26 mouse cellular contexts compared by ENCODE assay signal in genomic region chr2:105810286-105810685, GRCm38 (mm10).
"Had no signal": no experiment of that assay in that cellular context is flagged by ENCODE, and none has a peak within 500 bp of the region (broad histone marks: within the 10 kb centered on the region; RNA-seq: fewer than 3 reads in every experiment).

No protein-coding gene starts in this region.

- H3K4me2 ChIP-seq: embryonic facial prominence, embryonic 12.5 days; embryonic facial prominence, embryonic 13.5 days; embryonic facial prominence, embryonic 15.5 days; forebrain, embryonic 12.5 days; forebrain, embryonic 15.5 days had no signal

- DNase-seq: cerebellum, adult 8-10 months; cerebellum, adult 9-10 months; cerebellum, adult 9-11 months; cerebellum, postnatal 10 days; cerebellum, postnatal 14 days; cerebellum, postnatal 25 days; cerebellum, postnatal 36 days; embryo, embryonic 11 days; forebrain, postnatal 0 days; gastrocnemius, adult 2 months; gastrocnemius, postnatal 10 days; gastrocnemius, postnatal 14 days; gastrocnemius, postnatal 25 days; gastrocnemius, postnatal 36 days; heart, adult 11 months; heart, adult 18-20 months; heart, adult 2 months had no signal

- H3K4me1 ChIP-seq: embryonic facial prominence, embryonic 10.5 days; embryonic facial prominence, embryonic 12.5 days; embryonic facial prominence, embryonic 13.5 days; embryonic facial prominence, embryonic 15.5 days; forebrain, embryonic 12.5 days had no signal

- H3K9me3 ChIP-seq: embryonic facial prominence, embryonic 10.5 days; embryonic facial prominence, embryonic 12.5 days; embryonic facial prominence, embryonic 13.5 days; embryonic facial prominence, embryonic 15.5 days; forebrain, embryonic 10.5 days; forebrain, embryonic 12.5 days; forebrain, embryonic 15.5 days had no signal

- H3K4me3 ChIP-seq: embryonic facial prominence, embryonic 10.5 days; embryonic facial prominence, embryonic 12.5 days; embryonic facial prominence, embryonic 13.5 days; embryonic facial prominence, embryonic 15.5 days; erythroblast, embryonic 14.5 days; forebrain, embryonic 10.5 days; forebrain, embryonic 12.5 days; forebrain, embryonic 15.5 days; gastrocnemius, adult 2 months; heart, adult 2 months had no signal

- H3K9ac ChIP-seq: embryonic facial prominence, embryonic 12.5 days; embryonic facial prominence, embryonic 13.5 days; embryonic facial prominence, embryonic 15.5 days; forebrain, embryonic 12.5 days; forebrain, embryonic 15.5 days; forebrain, postnatal 0 days had no signal

- H3K27ac ChIP-seq: embryonic facial prominence, embryonic 10.5 days; embryonic facial prominence, embryonic 12.5 days; embryonic facial prominence, embryonic 13.5 days; embryonic facial prominence, embryonic 15.5 days; forebrain, embryonic 10.5 days; forebrain, embryonic 12.5 days; forebrain, embryonic 15.5 days; gastrocnemius, adult 2 months; heart, adult 2 months had no signal

- H3K36me3 ChIP-seq: embryonic facial prominence, embryonic 10.5 days; embryonic facial prominence, embryonic 12.5 days; embryonic facial prominence, embryonic 13.5 days; embryonic facial prominence, embryonic 15.5 days; forebrain, embryonic 10.5 days; forebrain, embryonic 12.5 days; forebrain, embryonic 15.5 days had no signal

- ATAC-seq: forebrain, embryonic 15.5 days; forebrain, embryonic 16.5 days; forebrain, postnatal 0 days had no signal

- H3K27me3 ChIP-seq: embryonic facial prominence, embryonic 12.5 days; embryonic facial prominence, embryonic 13.5 days; embryonic facial prominence, embryonic 15.5 days; forebrain, embryonic 12.5 days; forebrain, embryonic 15.5 days had no signal
